Mouse (Mus musculus) testis, adult 2 months (tissue): Measurements from ENCODE around the gene Homer2. TPM values are rescaled to one million over a fixed set of nuclear protein-coding genes. Genes with fewer than 3 reads are reported as not detected.

Experiments
- H3K27ac ChIP-seq: fragments of 200-500 bp; 2 replicates; pipeline ENCODE4 v1.5.1; 2012; ENCODE audit warnings: low read depth, low read length; ENCODE audit not compliant: control insufficient read depth, insufficient read depth
- H3K27me3 ChIP-seq: fragments of 200-500 bp; 2 replicates; pipeline ENCODE4 v1.6.1; 2012; ENCODE audit warnings: mild to moderate bottlenecking, low read length, moderate library complexity; ENCODE audit not compliant: control insufficient read depth, insufficient read depth
- H3K36me3 ChIP-seq: fragments of 200-500 bp; 2 replicates; pipeline ENCODE4 v1.6.1; 2012; ENCODE audit warnings: mild to moderate bottlenecking, low read length; ENCODE audit not compliant: control insufficient read depth, insufficient read depth
- H3K4me1 ChIP-seq: fragments of 200-500 bp; 2 replicates; pipeline ENCODE4 v1.6.1; 2012; ENCODE audit warnings: low read length; ENCODE audit not compliant: control insufficient read depth, insufficient read depth
- H3K4me3 ChIP-seq: fragments of 200-500 bp; 2 replicates; pipeline ENCODE4 v1.5.1; 2012; ENCODE audit warnings: low read depth, mild to moderate bottlenecking, low read length, moderate library complexity, mixed read lengths; ENCODE audit not compliant: control insufficient read depth
- CTCF ChIP-seq: fragments of 200-500 bp; IDR thresholded peaks from 2 replicates; pipeline ENCODE4 v1.5.1; 2012; ENCODE audit warnings: low read depth, mild to moderate bottlenecking, inconsistent platforms, low read length, moderate library complexity; ENCODE audit not compliant: control insufficient read depth, insufficient read depth, insufficient replicate concordance
- POLR2A ChIP-seq: fragments of 200-500 bp; IDR thresholded peaks from 2 replicates; pipeline ENCODE4 v1.6.1; 2012; ENCODE audit warnings: low read depth, mild to moderate bottlenecking, inconsistent platforms, low read length, moderate library complexity; ENCODE audit not compliant: control insufficient read depth
- polyA plus RNA-seq: library from polyadenylated mRNA; depleted of rRNA; stranded (reverse); fragments of >200 nt; gene quantifications from 2 replicates; pipeline ENCODE4 v1.2.3, GENCODE M21; 2012; rRNA removed

The Homer2 gene
- polyA plus RNA-seq, 1 experiment = 1.1 TPM

- no peaks in the 10 kb centered on the region for H3K36me3 ChIP-seq
- H3K27ac ChIP-seq = no peak overlapping the region
- H3K4me1 ChIP-seq = no peaks in the 10 kb centered on the region
- no peaks in the 10 kb centered on the region for H3K27me3 ChIP-seq
- TF ChIP-seq POLR2A (no peak), CTCF (no peak)
- no peak overlapping the region for H3K4me3 ChIP-seq
Measured at GRCm38 (mm10) chr7:81559231-81559980, 147.9 kb downstream of the Homer2 start.

DNA sequence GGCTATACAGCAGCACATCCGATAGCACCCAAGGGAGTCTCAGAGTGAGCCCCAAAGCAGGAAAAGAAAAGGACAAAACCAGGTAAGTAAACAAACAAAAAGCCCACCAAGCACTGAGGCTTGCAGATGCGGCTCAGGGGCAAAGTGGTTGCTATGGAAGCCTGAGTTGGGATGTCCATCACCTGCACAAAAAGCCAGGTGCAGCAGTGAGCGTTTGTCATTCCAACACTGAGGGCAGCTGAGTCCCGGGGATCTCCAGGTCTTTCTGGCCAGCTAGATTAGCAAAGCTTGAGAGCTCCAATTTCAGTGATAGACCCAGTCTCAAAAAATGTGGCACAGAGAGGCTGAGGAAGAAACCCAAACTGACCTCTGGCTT is 149.4 kb downstream of the Homer2 start:
- Histone ChIP-seq H3K4me1 (no peaks in the 10 kb centered on the region), H3K27ac (no peak overlapping the region), H3K4me3 (no peak overlapping the region), H3K36me3 (no peaks in the 10 kb centered on the region), H3K27me3 (no peaks in the 10 kb centered on the region)
- TF ChIP-seq POLR2A (no peak), CTCF (no peak)

DNA sequence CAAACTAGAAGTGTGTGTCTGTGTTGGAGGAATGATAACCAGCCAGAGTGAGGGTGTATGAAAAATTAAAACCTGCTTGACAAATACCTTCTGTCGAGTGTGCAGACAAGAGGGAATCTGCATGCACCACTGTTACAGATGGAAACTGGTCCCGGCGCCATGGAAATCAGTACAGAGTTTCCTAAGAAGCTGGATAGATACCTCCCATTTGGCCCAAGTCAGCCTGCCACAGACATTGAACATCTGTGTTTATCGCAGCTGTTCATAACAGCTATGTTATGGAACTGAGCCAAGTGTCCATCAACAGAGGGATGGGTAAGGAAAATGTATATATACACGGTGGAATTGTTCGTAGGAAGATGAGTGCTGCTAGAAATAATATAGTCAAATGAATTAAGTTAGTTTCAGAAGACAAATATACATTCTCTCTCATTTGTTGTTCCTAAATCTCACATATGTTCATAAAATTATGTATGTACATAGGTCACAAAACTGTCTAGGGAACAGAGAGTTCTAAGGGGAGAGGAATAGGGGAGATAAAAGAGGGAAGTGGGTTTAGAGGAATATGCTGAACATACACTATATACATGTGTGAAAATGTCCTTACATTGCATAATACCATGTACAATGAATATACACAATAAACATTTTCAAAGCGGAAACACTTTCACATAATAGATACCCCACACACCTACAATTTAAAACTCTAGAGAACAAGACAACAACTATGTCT is 149.9 kb downstream of the Homer2 start:
- no peaks in the 10 kb centered on the region for H3K4me1 ChIP-seq
- no peaks in the 10 kb centered on the region for H3K27me3 ChIP-seq
- H3K27ac ChIP-seq = no peak overlapping the region
- TF ChIP-seq CTCF (no peak), POLR2A (no peak)
- H3K36me3 ChIP-seq = no peaks in the 10 kb centered on the region
- no peak overlapping the region for H3K4me3 ChIP-seq

- H3K27ac ChIP-seq = no peak overlapping the region
- no peaks in the 10 kb centered on the region for H3K27me3 ChIP-seq
- H3K4me3 ChIP-seq = no peak overlapping the region
- no peaks in the 10 kb centered on the region for H3K4me1 ChIP-seq
- no peaks in the 10 kb centered on the region for H3K36me3 ChIP-seq
- TF ChIP-seq POLR2A (no peak), CTCF (no peak)
Measured at GRCm38 (mm10) chr7:81556839-81557238, 150.5 kb downstream of the Homer2 start.

DNA sequence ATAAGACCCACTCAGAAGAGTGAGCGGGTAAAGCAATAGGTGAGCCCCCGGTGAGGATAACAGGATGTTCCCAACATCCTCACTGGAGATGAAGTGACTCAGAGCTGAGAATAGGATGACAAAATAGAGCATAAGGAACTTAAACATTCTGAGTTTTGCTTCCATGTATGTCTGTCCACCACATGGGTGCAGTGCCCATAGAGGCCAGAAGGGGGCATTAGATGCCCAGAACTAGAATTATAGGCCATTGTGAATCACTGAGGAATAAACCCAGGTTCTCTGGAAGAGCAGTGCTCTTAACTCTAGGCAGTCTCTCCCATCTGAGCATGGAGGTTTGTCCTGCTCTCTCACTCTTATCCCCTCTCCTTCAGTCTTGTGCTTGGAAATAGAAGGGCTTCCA is 153.0 kb downstream of the Homer2 start:
- no peaks in the 10 kb centered on the region for H3K27me3 ChIP-seq
- no peak overlapping the region for H3K4me3 ChIP-seq
- TF ChIP-seq POLR2A (no peak), CTCF (peak; percentile 24; the same call in 1 of the 2 replicates)
- H3K27ac ChIP-seq = no peak overlapping the region
- H3K36me3 ChIP-seq = no peaks in the 10 kb centered on the region
- no peaks in the 10 kb centered on the region for H3K4me1 ChIP-seq

DNA sequence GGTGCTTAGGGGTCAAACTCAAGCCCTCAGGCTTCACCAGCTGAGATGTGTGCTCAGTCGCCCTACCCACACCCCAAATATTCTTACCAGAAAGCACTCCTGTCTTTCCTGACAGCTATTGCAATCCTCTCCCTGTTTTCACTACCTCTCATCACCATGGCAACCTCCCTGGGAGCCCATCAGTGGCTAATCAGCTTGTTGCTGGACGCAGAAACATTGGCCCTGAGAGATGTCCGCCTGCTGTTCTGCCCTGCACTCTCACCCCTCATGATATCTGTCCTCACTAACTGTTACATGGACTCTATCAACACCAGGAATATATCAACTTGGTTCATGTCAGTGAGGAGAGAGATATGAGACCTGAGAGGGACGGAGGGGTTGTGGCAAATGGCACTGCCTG is 153.7 kb downstream of the Homer2 start:
- Histone ChIP-seq H3K4me3 (no peak overlapping the region), H3K36me3 (no peaks in the 10 kb centered on the region), H3K4me1 (no peaks in the 10 kb centered on the region), H3K27me3 (no peaks in the 10 kb centered on the region), H3K27ac (no peak overlapping the region)
- TF ChIP-seq POLR2A (no peak), CTCF (no peak)

Other genes starting within 250 kb of the Homer2 start
- gene Ap3b2, start 213.6 kb downstream of the Homer2 start, polyA plus RNA-seq = 0.22 and 0.40 TPM in 2 replicates
- gene BC048679, start 209.2 kb downstream of the Homer2 start, polyA plus RNA-seq = 0.77 and 13.1 TPM in 2 replicates
- gene Fsd2, start 140.6 kb downstream of the Homer2 start, polyA plus RNA-seq = 0.16 and 0.43 TPM in 2 replicates
- gene Whamm, start 136.3 kb downstream of the Homer2 start, polyA plus RNA-seq = 22.9 and 27.4 TPM in 2 replicates
- gene Ramac, start 55.4 kb upstream of the Homer2 start, polyA plus RNA-seq = 17.6 and 18.6 TPM in 2 replicates
- gene 3110040N11Rik, start 82.0 kb upstream of the Homer2 start, polyA plus RNA-seq = 12.8 and 15.4 TPM in 2 replicates
- 183 and 202 TPM in 2 replicates for gene Btbd1, start 121.9 kb upstream of the Homer2 start, polyA plus RNA-seq
- gene Gm10160, start 148.3 kb upstream of the Homer2 start, polyA plus RNA-seq = not detected in 2 replicates
- 5.7 and 9.5 TPM in 2 replicates for gene Tm6sf1, start 151.5 kb upstream of the Homer2 start, polyA plus RNA-seq
- 4.2 and 4.3 TPM in 2 replicates for gene Hdgfl3, start 226.9 kb upstream of the Homer2 start, polyA plus RNA-seq